Mouse (Mus musculus): ENCODE measurements around the gene Tcf19.

Tcf19 gene

DNA sequence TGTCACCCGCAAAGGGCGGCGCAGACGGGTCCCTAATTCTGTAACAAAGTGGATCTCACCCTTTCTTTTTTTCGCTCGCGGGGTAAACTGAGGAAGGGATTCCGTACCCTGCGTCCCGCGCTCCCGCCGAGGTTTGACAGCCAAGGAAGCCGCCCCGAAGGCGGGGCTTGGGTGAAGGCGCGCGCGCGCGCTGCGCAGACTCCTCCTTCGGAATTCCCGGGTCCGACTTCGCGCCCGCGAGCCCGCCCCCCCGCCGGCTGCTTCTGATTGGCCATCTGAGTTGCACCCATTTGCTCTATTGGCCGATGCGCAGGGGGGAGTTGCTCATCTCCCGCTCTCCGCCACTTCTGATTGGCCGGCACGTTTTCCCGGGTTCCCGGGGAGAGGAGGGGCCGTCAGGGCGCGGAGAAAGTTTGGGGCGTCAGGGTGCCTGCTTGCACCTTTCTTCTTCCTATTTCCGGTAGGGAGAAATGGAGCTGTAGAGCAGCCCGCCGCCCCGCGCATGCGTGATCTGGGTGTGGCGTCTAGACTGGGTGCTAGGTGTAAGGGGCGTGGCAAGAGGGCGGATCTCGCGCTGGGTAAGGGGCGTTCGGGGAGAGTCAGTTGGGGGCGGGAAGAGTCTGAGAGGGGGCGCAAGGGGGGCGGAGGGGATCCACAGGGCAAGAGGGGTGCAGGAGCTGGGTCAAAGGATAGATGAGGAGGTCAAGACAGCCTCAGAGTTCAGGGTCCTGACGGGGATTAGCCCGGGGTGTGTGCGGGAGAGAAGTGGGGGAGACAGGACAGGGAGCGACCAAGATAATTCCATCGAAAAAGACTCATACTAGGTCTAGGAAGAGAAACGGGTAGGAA is at the start of gene Tcf19, which contains the start of gene Cchcr1:
TSS of gene Tcf19 (minus strand) at position 173 of the 849 bp plus-strand sequence.
TSS of gene Cchcr1 (plus strand) at position 449 of the 849 bp plus-strand sequence.
- peak; percentile 96 to 99 for DNase-seq

- no peak for DNase-seq
These were observed 41.6 kb upstream of the Tcf19 start for GRCm38 (mm10) chr17:35558216-35558615.

- DNase-seq: no peak
These were observed 40.7 kb upstream of the Tcf19 start for GRCm38 (mm10) chr17:35557351-35557750.

DNA sequence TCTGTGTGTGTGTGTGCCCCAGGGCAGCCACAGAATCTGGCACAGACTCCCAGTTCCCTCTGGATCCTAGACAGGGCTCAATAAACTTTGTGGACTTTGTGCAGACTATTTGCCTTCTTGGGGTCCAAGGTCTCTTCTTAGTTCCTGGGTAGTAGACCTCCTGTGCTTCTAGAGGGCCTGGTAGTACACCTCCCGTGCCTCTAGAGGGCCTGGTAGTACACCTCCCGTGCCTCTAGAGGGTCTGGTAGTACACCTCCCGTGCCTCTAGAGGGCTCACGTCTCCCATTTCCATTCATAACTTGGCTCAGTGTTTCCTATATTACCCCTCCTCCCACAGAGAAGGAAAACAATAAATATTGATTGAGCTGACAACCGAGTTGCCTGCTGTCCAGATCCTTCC is 40.2 kb upstream of the Tcf19 start:
- DNase-seq: peak; percentile 60

DNA sequence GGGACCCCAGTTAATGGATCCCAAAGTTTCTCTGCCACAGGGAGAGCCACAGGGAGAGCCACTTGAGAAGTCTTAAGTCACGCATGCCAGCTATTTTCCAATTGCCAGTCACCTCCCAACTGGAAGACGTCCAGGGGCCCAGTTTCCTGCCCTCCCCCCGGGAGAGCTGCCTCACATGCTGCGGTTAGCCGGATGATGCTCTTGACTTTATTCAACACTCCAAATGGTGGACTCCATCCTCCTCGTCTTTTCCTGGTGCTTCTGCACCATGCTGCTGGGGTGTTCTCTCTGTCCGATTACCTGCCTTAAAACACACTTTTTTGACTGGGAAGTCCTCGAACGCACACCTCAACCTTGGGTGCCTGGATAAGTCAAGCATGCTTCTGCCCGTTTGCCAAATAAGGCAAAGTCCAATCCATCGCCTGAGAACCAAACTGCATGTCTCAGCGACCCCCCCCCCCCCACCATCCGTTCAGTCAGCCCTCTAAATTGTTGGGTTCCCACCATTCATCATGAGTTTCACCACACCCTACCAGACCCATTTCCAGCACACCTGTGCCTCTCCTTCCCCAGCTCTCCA is 39.7 kb upstream of the Tcf19 start:
- DNase-seq: no peak

DNA sequence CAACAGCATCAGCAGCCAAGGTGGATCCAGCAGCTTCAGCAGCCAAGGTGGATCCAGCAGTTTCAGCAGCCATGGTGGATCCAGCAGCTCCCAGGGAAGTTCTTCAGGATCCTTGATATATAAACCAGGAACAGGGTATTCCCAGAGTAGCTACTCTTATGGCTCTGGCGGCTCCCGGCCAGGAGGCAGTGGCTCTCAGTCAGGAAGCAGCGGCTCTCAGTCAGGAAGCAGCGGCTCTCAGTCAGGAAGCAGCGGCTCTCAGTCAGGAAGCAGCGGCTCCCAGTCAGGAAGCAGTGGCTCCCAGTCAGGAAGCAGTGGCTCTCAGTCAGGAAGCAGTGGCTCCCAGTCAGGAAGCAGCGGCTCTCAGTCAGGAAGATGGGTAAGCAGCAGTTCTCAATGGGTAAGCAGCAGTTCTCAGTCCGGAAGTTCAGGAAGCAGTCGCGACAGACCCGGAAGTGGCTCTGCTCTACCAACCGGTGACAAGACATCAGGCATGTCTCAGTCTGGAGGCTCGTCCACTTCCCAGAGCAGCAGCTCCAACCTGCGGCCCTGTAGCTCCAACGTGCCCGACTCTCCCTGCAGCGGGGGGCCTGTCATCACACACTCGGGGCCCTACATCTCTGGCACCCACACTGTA is 38.3 kb upstream of the Tcf19 start:
- no peak for DNase-seq

DNA sequence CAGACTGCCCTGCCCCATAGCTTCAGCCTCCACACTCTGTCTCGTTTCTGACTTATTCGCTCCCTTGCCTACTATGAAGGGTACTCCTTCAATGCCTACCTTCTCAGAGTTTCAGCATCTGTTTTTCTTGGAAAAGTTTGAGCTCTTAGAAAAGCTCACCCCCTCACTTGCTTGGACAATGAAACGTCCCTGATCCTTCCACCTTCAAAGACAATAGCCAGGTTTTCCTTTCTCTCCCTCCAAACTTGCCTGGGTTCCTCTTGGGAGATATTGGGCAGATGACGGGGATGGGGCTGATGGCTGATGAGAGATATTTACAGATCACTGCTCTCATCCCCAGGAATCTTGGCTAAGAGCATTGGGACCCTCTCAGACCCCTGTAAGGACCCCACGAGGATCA is 37.7 kb upstream of the Tcf19 start:
- DNase-seq: no peak

DNA sequence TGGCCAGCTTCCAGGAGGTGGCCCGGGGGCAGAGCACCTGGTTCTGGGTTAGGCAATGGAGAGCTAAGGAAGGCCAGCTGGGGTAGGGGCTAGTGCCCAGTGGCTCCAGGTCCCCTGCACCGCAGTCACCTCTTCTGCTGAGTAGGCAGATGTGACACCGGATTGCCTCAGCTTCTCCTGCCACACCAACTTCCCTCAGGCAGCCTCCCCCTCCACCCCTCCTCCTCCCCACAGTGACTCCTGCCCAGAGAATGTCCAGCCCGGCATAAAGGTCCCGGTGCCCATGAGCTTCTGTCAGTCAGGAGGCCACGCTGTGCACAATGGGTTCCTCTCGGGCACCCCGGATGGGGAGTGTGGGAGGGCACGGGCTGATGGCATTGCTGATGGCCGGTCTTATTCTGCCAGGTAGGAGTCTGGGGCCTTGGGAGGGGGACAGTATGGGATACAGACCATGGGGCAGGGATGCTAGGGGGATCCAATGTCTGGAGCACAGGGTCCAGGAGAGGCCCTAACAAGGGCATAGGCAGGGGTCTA is 35.3 kb upstream of the Tcf19 start, which contains the start of gene Cdsn:
TSS of gene Cdsn (plus strand) at position 248 of the 534 bp plus-strand sequence.
- no peak for DNase-seq

DNA sequence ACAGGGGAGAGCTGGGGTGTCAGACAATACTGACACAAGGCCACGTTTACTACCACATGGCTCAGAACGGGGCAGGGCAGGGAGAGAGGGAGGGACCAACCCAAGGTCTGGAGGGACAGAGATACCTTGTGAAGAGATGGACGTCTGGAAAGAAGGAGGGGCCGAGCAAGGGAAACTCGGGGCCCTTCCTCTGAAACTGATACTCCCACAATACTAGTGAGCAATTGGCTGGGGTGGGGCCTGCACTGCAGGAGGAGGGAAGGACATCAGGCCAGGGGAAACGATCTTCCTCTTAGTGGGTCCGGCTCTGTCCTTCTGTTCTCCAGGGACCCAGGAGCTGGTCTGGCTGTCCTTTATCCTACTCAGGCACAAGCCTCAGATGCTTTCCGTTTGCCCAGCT is 34.2 kb upstream of the Tcf19 start:
- DNase-seq: no peak

DNA sequence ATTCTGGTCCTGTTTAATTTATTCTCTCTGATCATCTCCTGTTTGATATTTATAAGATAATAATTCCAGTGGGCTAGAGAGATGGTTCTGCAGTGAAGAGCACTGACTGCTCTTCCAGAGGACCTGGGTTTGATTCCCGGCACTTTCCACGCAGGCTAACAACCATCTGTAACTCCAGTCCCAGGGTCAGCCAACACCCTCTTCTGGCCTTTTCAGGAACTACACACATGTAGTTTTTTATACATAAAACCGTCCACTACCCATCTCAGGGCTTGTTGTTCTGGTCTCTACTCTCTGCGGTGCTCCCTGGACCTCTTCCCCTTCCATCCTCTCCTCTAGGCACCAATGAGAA is 33.5 kb upstream of the Tcf19 start:
- no peak for DNase-seq

DNA sequence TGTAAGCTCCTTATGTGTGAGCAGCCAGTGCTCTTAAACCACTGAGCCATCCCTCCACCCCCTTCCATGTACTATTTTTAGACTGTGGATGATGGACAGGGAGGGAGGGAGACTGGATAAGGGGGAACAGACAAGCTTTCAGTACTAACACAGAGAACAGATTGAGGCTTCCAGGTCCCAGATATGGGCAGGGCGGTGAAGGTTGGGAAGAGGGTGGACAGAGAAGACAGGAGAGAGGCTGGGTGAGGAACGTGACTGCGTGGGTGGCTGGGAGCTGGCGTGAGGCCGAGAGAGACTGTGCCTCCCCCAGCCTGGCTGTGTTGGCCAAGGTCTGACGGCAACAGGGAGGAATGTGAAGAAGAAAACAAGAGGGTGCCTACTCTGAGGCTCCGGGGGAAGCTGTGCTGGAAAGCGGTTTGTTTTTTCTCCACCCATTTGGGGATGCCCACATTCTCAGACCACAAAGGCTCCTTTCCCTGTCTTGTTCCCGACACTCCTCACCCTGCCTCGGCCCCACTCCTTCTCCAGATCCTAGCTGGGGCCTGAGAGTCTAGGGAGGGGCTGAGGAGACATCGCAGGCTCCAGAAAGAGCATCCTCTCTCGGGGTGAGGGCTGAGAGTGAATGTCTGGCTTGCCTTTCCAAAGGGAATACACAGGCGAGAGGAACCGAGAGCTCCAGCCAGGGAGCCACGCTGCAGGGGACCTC is 33.0 kb upstream of the Tcf19 start:
- DNase-seq: no peak

- no peak for DNase-seq
These were observed 32.0 kb upstream of the Tcf19 start for GRCm38 (mm10) chr17:35548636-35549035.

GRCm38 (mm10) chr17:35547465-35547864 is 30.8 kb upstream of the Tcf19 start:
- no peak for DNase-seq

DNA sequence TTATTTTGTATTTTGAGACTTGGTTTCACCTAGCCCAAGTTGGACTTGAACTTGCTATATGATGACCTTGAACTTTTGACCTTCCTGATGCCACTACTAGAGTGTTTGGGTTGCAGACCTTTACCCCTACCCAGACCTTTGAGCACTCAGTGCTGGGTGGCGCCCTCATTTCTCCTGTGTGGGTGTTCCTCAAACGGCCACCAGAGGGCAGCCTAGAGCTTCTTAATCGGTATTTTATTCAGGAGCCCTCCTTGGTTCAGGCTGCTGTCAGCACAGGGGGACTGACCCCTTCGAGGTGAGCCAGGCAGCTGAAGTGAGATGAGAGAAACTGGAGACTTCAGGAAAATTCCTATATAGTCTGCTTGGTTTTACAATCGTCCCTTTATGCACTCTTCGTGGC is 28.1 kb upstream of the Tcf19 start:
- DNase-seq: peak in 1 of 2 experiments; percentile 40

DNA sequence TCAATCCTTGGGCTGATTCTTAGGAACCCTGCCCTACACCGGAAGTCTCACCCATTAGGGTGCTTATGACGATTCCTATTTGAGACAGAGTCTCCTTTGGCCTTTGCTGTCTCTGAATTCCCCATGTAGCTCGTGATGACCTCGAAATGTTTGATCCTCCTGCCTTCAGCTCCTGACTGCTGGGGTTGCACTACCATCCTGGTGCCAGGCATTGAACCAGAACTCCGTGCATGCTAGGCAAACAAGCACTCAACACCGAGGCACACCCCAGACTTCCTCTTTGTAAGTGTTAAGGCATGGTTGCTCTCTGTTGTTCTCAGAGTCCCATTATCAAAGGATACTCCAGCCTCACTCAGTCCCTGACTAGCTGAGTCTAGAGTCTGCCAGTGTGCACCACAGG is 27.4 kb upstream of the Tcf19 start:
- no peak for DNase-seq

- no peak for DNase-seq
These were observed 26.8 kb upstream of the Tcf19 start for GRCm38 (mm10) chr17:35543412-35543861.

- no peak for DNase-seq
These were observed 26.3 kb upstream of the Tcf19 start for GRCm38 (mm10) chr17:35542761-35543411.

- DNase-seq: no peak
These were observed 22.9 kb upstream of the Tcf19 start for GRCm38 (mm10) chr17:35539540-35539939.

DNA sequence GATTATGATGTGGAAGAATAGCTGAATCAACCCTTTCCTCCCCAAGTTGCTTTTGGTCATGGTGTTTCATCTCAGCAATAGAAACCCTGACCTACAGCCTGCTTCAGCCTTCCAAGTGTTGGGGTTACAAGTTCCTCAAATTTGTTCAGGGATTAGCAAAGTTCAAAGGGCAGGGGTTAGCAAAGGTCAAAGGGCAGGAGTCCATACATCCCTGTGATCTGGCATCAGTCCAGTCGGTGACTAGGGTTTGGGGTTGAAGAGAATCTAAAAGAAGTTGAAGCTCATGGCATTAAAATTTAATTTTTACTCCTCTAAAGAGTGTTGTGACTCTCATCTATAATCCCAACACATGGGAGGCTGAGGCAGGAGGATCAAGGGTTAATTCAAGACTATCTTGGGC is 21.9 kb upstream of the Tcf19 start:
- DNase-seq: no peak

DNA sequence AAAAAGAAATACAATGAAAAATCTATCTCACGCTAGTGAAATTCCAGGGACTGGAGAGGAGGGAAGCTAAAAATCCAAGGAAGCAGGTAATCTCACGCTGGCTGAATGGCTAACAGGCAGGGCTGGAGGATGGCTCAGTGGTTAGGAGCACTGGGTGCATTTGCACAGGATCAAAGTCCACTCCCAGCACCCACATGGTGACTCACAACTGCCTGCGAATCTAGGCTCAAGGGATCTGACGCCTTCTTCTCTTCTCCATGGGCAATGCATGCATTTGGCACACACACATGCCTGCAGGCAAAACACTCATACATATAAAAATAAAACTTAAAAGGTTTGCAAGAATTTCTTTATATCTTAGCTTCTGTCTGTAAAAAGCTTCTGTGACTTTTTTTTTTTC is 20.8 kb upstream of the Tcf19 start:
- no peak for DNase-seq

DNA sequence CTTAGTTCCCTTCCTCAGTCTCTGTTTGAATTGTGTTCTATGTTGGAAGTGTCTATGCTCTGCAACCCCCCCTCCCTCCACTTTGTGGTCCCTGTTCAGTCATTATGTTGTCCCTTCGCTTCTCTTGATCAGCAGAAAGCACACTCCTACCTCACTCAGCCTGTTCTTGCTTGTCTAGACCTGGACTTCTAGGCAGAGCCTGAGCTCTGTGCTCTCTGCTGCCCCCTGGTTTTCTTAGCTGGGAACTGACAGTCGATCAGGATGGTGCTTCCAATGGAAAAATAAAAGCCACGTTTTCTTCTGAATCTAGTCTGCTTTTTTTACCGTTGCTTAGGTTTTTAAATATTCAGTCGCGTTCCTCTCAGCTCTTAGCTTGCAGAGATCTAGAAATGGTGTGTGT is 17.7 kb upstream of the Tcf19 start:
- DNase-seq: peak; percentile 63 to 68

- no peak for DNase-seq
These were observed 16.3 kb upstream of the Tcf19 start, which contains the start of gene Psors1c2 for GRCm38 (mm10) chr17:35532901-35533300. Psors1c2 (plus strand) TSS chr17:35533201.
